Mouse (Mus musculus) hindlimb bud, embryonic 11.5 days (tissue): ENCODE results near the gene Tmem63b.

Experiments
- DNase-seq: peaks from one replicate; pipeline ENCODE4 v3.0.0-alpha.2; 2012; ENCODE audit warnings: low read depth, low spot score; ENCODE audit errors: extremely low spot score

Tmem63b gene

GRCm38 (mm10) chr17:45678106-45678505, 8.6 kb downstream of the Tmem63b start:
- DNase-seq: peak; percentile 47

GRCm38 (mm10) chr17:45672598-45672997, 14.1 kb downstream of the Tmem63b start:
- DNase-seq: no peak

GRCm38 (mm10) chr17:45671821-45672220, 14.9 kb downstream of the Tmem63b start:
- DNase-seq: no peak

- DNase-seq: no peak
Observed at GRCm38 (mm10) chr17:45667986-45668385, 18.7 kb downstream of the Tmem63b start.

- no peak for DNase-seq
Observed at GRCm38 (mm10) chr17:45667481-45667880, 19.2 kb downstream of the Tmem63b start.

- no peak for DNase-seq
Observed at GRCm38 (mm10) chr17:45666091-45666490, 20.6 kb downstream of the Tmem63b start.

- DNase-seq: no peak
Observed at GRCm38 (mm10) chr17:45664608-45665007, 22.1 kb downstream of the Tmem63b start.

GRCm38 (mm10) chr17:45663106-45663919, 23.4 kb downstream of the Tmem63b start:
- DNase-seq: peak; percentile 49

- no peak for DNase-seq
Observed at GRCm38 (mm10) chr17:45659225-45659624, 27.5 kb downstream of the Tmem63b start, which contains the start of gene Capn11. Capn11 (minus strand) TSS chr17:45659325.

- DNase-seq: no peak
Observed at GRCm38 (mm10) chr17:45655820-45656219, 30.9 kb downstream of the Tmem63b start.

GRCm38 (mm10) chr17:45653233-45653632, 33.5 kb downstream of the Tmem63b start:
- DNase-seq: no peak

- DNase-seq: no peak
Observed at GRCm38 (mm10) chr17:45644185-45644584, 42.5 kb downstream of the Tmem63b start.

- DNase-seq: no peak
Observed at GRCm38 (mm10) chr17:45642701-45643100, 44.0 kb downstream of the Tmem63b start.

- no peak for DNase-seq
Observed at GRCm38 (mm10) chr17:45641981-45642380, 44.7 kb downstream of the Tmem63b start.

- no peak for DNase-seq
Observed at GRCm38 (mm10) chr17:45638596-45639295, 48.0 kb downstream of the Tmem63b start.

GRCm38 (mm10) chr17:45634033-45634432, 52.7 kb downstream of the Tmem63b start:
- no peak for DNase-seq

GRCm38 (mm10) chr17:45631940-45632339, 54.8 kb downstream of the Tmem63b start:
- DNase-seq: no peak

GRCm38 (mm10) chr17:45630992-45631391, 55.7 kb downstream of the Tmem63b start:
- DNase-seq: no peak

- DNase-seq: no peak
Observed at GRCm38 (mm10) chr17:45629861-45630694, 56.6 kb downstream of the Tmem63b start.

- DNase-seq: no peak
Observed at GRCm38 (mm10) chr17:45628885-45629855, 57.5 kb downstream of the Tmem63b start.
